Mouse (Mus musculus) T-cell, adult 2 months (primary cell): ENCODE measurements around the gene Dennd4a.

ENCODE experiments used
- DNase-seq: peaks from one replicate; pipeline ENCODE4 v3.0.0; 2022; ENCODE audit warnings: low spot score

Dennd4a gene

DNA sequence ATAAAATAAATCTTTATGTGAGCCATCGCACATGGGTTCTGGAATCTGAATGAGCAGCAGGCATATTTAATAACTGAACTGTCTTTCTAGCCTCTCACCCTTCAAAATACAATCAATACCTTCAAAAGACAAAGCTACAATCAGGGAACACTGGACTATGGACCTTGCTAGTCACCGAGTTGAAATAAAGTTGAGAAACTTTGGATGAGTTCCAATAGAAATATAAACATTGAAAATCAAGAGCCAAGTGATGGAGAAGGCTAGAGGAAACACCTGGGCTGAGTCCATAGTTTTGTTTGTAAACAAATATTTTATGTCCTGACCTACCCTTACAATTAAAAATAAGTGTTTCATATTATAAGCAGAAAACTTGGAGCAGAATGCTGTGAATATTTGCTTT is 102.8 kb downstream of the Dennd4a start:
- no peak for DNase-seq

- DNase-seq: peak; percentile 22
These were observed 103.5 kb downstream of the Dennd4a start for GRCm38 (mm10) chr9:64914629-64915028.

GRCm38 (mm10) chr9:64918560-64918959 is 107.4 kb downstream of the Dennd4a start:
- DNase-seq: peak; percentile 62

- DNase-seq: no peak
These were observed 114.6 kb downstream of the Dennd4a start for GRCm38 (mm10) chr9:64925771-64926170.

DNA sequence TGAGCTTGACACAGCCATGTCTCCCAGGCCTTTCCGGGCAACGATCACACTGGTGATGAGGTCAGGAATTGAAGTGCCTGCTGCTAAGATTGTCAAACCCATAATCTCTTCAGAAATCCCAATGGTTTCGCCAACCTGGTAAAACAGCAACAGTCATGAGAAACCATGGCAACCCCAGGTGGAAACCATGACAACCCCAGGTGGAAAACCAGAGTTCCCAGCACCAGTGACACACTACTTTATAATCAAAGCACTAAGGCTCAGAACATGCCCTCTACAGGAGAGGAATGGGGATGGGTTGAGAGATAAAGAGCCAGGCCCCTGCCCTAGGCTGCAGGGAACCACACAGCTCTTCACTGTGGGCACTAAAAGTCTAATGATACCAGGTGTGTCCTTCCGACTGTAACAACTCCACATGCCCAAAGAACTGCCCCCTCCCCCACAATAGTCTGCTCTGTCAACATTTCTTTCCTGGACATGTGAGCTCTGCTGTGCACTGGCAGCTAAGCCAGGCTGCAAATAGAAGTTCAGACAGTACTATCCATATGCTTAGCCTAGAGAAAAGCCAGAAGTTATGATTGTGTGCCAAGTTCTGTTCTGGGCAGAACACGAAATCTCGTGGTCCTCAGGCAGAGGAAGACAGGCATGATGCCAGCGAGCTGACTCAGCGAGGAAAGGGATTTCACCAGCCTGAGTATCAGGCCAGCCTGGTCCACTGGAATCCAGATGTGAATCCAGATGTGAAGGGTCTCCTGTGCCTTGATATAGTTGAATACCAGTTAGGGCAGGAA is 115.3 kb downstream of the Dennd4a start:
- no peak for DNase-seq

GRCm38 (mm10) chr9:64930256-64930655 is 119.1 kb downstream of the Dennd4a start:
- DNase-seq: no peak

GRCm38 (mm10) chr9:64931751-64932610 is 120.8 kb downstream of the Dennd4a start:
- DNase-seq: no peak

DNA sequence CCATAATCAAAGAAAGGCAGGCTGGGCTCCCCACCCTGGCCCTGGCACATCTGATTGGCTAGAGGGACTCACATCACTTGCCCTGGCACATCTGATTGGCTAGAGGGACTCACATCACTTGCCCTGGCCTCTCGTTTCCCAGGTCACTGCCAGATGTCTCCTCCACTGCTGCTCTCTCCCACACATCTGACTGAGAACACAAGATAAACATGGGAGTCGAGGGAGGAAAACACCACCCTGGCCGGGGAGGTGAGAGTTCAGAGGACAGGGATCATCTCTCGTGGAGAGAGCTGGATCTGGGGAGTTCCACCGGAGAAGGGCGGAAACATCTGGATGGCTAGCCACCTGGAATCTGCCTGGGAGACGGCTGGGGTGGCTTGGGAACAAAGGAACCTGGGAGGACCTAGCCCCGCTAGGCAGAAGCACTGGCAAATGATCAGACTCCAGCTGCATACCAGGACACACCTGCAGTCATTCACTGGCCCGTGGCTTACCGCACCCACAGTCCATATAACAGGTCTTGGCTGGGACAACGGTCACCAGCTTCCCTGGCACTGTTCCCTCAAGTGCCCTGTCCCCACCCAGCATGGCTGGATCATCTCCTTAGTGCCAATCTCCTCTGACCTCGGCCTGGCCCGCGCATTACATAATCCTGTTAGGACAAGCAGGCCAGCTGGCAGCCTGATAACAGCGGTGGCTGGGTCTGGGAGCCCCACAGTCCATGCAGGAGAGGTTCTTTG is 123.0 kb downstream of the Dennd4a start:
- DNase-seq: no peak

- DNase-seq: peak; percentile 67
These were observed 125.4 kb downstream of the Dennd4a start for GRCm38 (mm10) chr9:64936508-64936907.

GRCm38 (mm10) chr9:64937491-64937890 is 126.4 kb downstream of the Dennd4a start:
- DNase-seq: no peak

GRCm38 (mm10) chr9:64938535-64938934 is 127.4 kb downstream of the Dennd4a start:
- DNase-seq: no peak

DNA sequence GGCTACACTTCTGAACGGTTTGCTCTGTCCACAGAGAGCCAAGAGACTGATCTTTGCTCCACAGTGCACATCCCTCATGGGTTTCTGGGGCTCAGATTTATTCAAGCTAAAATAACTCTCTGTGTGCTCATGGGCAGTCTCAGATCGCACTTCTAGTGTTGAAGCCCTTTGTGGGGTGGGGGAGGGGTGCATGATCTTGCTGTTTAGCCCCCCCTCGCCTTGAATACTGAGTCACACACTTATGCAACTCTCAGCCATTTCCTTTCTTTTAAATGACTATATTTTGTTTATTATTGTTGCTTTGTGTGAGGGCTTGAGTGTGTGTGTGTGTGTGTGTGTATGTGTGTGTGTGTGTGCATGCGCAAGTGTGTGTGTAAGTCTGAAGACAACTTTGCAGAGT is 128.1 kb downstream of the Dennd4a start:
- no peak for DNase-seq

GRCm38 (mm10) chr9:64939790-64940189 is 128.7 kb downstream of the Dennd4a start:
- no peak for DNase-seq

- DNase-seq: no peak
These were observed 129.7 kb downstream of the Dennd4a start for GRCm38 (mm10) chr9:64940731-64941346.

DNA sequence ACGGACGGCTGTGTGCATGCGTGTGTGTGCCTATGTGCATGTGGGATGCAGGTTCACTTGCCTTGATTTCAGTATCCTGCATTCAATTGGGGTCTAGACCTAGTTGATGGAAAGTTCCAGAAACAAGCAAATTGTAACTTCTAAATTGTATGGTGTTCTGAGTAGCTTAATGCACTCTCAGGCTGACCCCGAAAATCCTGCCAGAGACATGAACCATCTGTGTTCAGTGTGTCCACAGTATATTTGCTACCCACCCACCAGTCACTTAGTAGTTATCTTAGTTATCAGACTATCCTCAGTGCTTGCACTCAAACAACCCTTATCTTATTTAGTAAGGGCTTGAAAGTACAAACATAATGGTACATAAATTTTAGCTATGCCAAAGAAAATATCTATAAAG is 130.5 kb downstream of the Dennd4a start:
- no peak for DNase-seq

DNA sequence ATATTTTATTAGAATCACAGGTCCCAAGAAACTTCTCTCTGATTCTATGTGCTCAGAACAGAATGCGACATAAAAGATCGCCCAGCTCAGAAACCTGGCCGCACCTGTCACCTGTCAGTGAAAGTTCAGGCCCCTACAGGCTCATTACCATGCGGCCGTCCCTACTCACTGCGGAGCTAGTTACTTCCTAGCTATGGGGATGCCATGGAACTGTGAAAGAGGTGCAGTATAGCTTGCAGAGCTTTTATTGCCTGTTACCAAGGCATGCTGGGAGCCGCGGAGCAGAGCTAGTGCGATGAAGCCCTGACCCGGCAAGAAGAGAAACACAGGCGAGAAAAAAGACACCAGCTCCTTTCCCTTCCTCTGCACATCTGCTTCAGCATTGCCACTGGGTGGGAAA is 132.9 kb downstream of the Dennd4a start:
- DNase-seq: no peak

DNA sequence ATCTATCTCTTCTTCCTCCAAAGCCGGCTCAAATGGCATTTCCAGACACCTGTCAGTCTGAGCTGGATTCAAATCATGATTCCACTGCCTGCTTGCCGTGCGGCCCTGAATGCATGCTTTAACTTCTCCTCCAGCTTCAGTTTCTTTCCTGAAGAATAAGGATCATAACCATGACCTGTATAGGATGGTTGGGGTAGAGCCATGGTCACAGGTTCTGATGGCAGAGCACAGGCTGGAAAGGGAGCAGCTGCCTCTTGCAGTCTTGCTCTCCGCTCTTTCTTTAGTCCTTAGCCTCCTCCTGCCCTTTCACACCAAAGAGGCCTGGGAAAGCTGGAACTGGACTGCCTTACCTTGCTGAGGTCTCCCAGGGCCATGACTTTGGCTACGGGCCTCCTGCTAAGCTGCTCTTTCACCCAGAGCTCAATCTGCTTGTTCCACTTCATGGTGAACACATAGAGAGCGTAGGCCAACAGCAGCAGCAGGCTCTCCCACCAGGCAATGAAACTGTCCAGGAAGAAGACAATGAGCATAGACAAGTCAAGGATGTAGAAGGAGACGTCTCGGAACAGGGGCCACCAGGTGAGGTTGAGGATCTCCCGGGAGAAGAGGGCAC is 136.4 kb downstream of the Dennd4a start:
- no peak for DNase-seq

GRCm38 (mm10) chr9:64951161-64951657 is 140.1 kb downstream of the Dennd4a start, which contains the start of gene Slc24a1:
Slc24a1 (minus strand) TSS chr9:64951607.
- no peak for DNase-seq

- DNase-seq: no peak
These were observed 140.9 kb downstream of the Dennd4a start for GRCm38 (mm10) chr9:64952055-64952454.

DNA sequence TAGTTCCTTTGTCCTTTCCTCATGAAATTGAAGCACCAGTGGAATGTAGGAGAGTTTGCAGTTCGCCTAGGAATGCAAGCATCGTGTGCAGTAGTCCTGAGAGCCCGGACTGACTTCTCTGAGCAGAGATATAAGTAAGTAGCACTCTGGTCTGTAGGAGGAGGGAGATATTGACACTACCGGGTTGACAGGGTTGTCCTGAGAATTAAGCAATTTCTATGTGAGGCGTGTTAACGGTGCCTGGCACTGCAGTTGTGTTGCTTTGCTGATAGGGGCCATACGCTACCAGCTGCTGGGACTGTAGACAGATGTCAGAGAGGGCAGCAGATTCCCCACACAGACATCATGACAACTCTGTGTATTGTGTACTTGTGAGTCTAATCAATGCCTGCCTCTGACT is 142.1 kb downstream of the Dennd4a start:
- no peak for DNase-seq

GRCm38 (mm10) chr9:64956337-64956736 is 145.2 kb downstream of the Dennd4a start:
- DNase-seq: peak; percentile 36
